Mouse (Mus musculus): Measurements from ENCODE around the gene Ehbp1.
A peak's percentile ranks its signal among the peaks of the same experiment; 100 is the strongest.

The Ehbp1 gene

DNA sequence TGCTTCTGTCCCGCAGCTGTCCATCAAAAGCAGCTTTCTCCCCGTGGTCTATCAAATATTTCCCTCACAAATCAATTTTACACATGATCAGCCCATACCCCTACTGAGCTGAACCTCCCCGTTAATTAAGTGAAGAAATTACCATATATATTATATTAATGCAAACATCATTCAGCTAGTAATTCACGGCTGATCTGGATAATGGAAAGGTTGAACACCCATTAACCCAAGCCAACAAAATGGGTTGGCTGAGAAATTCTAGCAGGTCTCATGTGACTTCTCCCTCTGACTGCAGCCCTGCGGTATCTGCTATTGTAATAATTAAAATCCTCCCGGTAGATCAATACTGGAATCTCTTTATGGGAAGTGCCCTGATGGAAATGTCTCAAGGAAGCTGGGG lies 286.2 kb downstream of the Ehbp1 start:
- DNase-seq (ENCODE audit: low read depth), result no peak

- no peak for DNase-seq (ENCODE audit: low read depth)
Observed at GRCm38 (mm10) chr11:22053034-22053668, 288.9 kb downstream of the Ehbp1 start.

GRCm38 (mm10) chr11:22050864-22051263 lies 291.2 kb downstream of the Ehbp1 start:
- no peak for DNase-seq (ENCODE audit: low read depth)

- DNase-seq (ENCODE audit: low read depth), result no peak
Observed at GRCm38 (mm10) chr11:22039854-22040426, 302.2 kb downstream of the Ehbp1 start.

DNA sequence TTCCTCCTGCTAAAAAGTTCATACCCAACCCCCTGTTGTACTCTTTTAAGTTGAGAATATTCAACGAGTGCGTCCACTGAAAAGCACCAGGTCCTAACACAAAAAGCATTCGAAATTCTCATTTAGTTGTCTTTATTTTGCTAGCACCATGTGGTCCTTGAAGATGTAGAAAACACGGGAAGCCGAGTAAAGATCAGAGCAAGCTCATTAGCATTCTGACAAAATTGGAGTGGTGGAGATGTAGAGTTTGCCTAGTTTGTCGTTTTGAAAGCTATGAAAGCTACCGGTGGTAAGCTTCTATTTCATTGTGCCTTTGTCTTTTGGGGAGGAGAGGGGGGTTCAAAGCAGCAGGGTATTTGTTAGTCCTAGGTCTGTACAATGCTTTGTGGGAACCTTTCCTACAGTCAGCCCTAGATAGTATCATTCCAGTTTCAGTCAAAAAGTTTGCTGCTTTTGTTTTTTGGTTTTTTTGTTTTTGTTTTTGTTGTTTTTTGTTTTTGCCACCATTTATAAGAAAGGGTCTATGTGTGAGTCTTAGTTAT lies 307.5 kb downstream of the Ehbp1 start:
- no peak for DNase-seq (ENCODE audit: low read depth)

DNA sequence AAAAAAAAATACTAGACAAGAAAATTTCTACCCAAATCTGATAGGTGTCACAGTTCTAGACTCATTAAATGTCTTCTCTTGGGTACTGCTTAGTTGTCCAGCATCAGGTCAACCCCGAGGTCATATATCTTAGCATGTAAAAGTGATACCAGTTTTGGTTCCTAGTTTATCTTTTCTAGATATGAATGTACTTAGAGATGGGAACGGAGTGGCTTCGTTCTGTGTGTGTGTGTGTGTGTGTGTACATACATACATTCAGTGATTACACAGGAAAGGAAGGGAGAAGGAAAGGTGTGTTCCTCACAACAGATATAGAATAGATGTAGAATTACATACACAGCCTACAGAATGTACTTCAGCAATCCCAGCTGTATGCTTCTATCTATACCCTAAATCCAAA lies 308.5 kb downstream of the Ehbp1 start:
- DNase-seq (ENCODE audit: low read depth), result no peak

DNA sequence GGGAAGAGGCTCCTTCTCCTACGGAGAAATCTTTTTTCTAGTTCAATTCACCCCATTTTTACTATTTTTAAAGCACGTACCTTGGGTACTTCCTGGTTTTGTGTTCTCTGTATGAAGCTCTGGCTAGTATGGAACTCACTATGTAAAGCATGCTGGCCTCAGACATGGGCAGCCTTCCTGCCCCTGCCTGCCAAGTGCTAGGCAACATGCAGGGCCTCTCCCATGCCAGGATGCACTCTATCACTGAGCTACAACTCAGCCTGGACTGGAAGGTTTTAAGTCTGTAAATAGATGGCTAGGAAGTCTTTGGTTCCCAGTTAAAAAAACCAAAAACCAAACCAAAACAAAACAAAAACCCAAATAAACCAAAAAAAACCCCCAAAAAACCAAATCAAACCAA lies 321.5 kb downstream of the Ehbp1 start:
- no peak for DNase-seq (ENCODE audit: low read depth)

DNA sequence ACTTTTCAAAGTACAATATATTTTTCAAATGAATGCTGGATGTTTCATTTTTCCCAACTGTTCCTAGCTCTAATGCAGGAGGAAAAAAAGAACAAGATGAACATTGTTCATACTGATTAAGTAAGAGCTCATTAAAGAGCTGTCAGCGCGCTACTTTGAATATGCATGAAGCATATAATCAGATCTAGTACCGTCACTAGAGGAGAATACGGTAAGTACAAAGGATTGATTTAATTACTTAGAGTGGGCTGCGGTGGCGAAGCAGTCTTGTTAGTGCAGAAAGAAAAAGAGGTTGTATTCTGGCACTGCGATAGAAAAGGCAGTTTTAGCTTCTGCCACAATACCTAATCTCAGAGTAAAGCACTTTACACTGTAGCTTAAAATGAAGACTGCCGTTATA lies 324.6 kb downstream of the Ehbp1 start:
- DNase-seq (ENCODE audit: low read depth), result no peak

DNA sequence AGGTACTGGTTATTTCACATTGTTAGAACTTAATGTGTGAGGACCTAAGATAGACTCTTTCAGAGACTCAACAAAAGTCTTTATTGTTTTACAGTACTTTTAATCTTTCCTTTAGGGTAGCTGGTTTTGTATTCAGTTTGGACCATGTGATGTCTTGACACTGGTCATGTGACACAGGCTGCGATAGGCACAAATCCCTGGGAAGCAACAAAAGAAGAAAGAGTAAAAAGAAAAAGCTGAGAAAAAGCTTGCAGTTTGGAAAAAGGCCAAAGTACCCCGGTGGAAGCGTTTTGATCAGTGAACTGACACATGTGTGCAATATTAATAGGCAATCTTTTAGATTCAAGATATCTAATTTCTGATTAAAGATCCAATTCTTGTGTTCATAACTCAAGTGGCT lies 325.8 kb downstream of the Ehbp1 start:
- no peak for DNase-seq (ENCODE audit: low read depth)

DNA sequence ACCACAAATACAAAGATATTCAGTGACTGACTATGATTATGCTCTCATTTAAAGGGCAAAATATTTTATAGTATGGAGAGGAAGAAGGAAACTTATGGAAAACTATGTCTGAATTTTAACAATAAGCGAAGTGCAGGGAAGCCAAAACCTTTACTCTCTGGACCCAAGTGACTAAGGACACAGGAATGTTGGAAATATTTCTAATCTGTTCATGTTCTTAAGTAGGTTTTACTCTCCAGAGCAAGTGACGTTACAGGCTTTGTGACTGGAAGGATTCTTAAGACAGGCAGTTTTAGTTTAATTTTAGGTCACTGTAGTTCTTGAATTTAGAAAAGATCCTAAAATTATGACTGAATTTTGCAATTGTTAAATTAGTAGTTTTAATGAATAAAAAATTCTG lies 333.3 kb downstream of the Ehbp1 start:
- no peak for DNase-seq (ENCODE audit: low read depth)

- no peak for DNase-seq (ENCODE audit: low read depth)
Observed at GRCm38 (mm10) chr11:22008129-22008596, 333.9 kb downstream of the Ehbp1 start.

GRCm38 (mm10) chr11:22007781-22008110 lies 334.3 kb downstream of the Ehbp1 start:
- no peak for DNase-seq (ENCODE audit: low read depth)

GRCm38 (mm10) chr11:22007088-22007780 lies 334.9 kb downstream of the Ehbp1 start:
- DNase-seq (ENCODE audit: low read depth), result no peak

DNA sequence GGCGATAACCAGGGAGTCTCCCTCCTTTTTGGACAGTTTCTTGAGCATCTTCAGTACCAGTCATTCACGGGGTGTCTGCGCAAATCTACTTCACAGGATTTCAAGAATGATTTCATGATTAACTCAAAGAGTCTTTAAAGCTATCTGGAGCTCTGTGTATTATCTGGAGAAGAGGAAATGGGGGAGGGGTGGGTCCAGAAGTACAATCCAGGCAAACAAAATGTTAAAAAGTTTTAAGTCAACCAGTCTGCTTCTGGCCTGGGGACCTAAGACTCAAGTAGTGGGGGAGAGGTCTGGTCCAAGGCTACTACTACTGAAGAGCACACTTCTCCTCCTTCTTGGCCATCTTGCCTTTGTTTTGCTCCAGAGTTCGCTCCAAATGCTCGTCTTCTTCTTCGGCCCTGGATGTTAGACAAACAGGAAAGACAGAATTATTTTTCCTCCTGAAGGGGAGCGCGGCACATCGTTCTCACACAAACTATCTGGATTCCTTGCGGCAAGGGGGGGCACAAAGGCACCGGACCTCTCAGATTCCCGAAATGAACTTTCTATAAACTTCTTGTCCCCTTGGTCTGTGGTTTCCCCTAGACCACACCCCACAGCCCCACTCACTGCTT lies 335.5 kb downstream of the Ehbp1 start:
- DNase-seq (ENCODE audit: low read depth), result no peak

DNA sequence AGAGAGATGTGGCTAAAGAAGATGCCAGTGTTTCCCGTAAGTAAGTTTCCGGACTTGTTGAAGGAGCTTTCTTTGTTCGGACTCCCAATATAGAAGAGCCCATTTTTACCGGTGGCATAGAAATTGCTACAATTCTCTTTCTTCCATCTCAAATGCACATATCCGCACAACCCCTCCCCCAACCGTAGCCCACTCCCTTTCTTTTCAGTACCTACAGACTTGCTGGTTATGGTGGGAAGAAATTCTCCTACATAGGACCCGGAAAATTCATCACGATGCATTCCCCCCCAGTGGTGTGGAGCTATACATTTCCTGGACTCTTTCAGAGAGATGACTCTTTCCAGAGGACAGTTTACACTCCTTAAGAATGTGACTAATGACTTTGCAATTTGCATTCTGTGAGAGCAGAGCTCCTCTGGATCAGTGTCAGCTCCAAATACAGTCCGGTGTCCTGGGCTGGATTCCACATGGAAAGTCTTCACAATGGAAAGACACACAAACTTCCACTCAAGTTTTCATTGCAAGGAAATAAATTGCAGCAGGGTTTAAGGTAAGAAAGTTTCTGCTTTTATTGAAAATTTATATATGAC lies 336.7 kb downstream of the Ehbp1 start:
- DNase-seq (ENCODE audit: low read depth), result peak; percentile 17

- DNase-seq (ENCODE audit: low read depth), result no peak
Observed at GRCm38 (mm10) chr11:22004331-22004841, 337.7 kb downstream of the Ehbp1 start.

DNA sequence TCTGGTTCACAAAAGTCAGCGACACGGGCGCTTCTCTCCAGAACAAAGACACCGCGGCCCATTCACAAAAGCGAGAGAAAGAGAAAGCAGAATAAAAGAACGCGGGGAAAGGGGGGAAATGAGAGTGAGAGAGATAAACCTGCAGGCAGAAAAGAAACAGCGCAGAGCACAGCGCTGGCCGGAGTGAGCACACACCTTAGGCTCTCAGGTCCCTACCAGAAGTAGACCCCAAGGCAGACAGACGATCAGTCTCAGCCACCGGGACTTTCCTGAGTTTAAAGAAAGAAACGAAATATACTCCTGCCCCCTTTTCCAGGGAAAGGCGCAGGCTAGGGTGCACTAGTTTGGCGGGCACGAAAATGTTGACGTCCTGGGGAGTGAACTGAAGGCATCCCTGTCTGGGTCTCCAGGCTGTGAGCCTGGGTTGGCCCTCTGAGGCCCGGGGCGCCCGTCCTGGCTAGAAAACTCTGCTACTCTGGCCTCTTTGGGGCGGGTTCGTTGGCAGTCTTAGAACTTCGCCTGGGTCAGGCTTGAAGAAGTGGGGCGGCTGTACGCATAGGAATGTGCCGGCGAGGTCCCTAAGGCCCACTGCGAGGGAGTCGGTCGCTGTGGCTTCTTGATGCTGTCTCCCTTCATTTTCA lies 338.6 kb downstream of the Ehbp1 start:
- DNase-seq (ENCODE audit: low read depth), result no peak

DNA sequence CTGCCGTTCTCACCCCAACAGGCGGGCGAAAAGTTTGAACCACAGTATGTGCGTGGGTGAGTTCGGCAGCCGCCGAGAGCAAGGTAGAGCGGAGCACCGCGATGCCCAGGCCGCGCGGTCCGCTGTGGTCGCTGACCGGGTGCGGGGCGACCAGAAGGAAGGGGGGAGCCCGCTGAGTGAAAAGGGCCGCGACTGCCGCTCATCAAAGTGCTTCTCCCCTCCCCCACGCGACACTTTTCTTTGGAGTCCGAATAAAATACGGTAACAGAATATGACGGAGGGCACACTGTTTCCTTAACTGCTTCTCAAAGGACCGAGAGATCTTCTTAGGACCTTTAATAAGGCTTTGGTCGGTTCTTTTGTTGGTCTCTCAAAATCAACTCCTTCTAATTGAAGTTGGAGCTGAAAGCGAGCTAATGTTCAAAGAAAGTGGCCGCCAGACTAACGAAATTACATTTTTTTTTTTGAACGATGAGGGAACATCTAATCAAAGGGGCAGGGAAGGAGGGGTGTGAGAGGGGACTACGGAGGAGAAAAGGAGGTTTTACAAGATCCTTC lies 339.2 kb downstream of the Ehbp1 start, which contains the start of gene Otx1:
Otx1 (minus strand) TSS at position 115 of the 558 bp plus-strand sequence.
- DNase-seq (ENCODE audit: low read depth), result no peak

DNA sequence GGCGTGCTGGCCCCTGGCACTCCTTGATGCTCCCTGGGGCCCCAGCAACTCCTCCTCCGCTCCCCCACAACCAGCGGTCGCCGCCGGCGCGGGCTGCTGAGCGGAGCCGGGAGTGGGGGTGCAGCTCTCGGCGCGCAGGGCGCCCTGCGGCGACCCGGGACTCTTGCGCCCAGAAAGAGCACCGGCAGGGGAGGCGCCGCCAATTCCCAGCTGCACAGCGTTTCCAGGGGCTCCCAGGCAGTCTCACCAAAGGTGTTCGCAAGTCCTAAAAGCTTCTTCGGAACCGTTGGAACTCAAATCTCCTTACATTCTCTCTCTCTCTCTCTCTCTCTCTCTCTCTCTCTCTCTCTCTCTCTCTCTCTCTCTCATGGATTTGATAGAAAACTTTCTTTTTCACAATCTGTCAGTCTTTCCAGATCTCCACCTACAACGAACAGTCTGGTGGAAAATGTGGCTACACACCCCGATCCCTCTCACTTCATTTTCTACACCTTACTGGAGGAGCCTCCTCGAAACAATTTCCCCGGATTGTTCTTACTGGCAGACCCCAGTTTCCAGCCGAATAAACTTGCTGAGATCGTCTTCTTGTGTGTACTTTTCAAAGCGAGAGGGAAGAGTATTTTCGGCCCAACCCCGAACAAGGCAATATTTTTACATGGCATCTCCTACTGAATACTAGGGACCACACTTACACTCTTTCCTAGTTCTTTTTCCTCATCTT lies 339.9 kb downstream of the Ehbp1 start:
- DNase-seq (ENCODE audit: low read depth), result no peak

GRCm38 (mm10) chr11:22001321-22002061 lies 340.6 kb downstream of the Ehbp1 start:
- DNase-seq (ENCODE audit: low read depth), result peak; percentile 69
